Mouse (Mus musculus) Muller cell, postnatal 12 days (primary cell): ENCODE measurements around the gene Gm20403.
"Not testable (repeated sequence)": the region's sequence is repeated elsewhere in the genome, so short reads cannot be mapped to it uniquely, and the experiment has no call there.

Experiments used
- DNase-seq: peaks from one replicate; pipeline ENCODE4 v3.0.0-alpha.2; 2015; ENCODE audit errors: inconsistent ontology term

The Gm20403 gene

GRCm38 (mm10) chr12:54993246-54994067, 7.1 kb upstream of the Gm20403 start:
- no peak for DNase-seq

GRCm38 (mm10) chr12:54992814-54993213, 6.5 kb upstream of the Gm20403 start:
- no peak for DNase-seq

GRCm38 (mm10) chr12:54988323-54988850, 2.1 kb upstream of the Gm20403 start:
- DNase-seq, result no peak

- DNase-seq, result no peak
Observed at GRCm38 (mm10) chr12:54987156-54987555, 827 bp upstream of the Gm20403 start.

- peak; percentile 76 for DNase-seq
Observed at GRCm38 (mm10) chr12:54985257-54986051, 875 bp downstream of the Gm20403 start.

GRCm38 (mm10) chr12:54984701-54985256, 1.6 kb downstream of the Gm20403 start:
- DNase-seq, result peak; percentile 80

- no peak for DNase-seq
Observed at GRCm38 (mm10) chr12:54982935-54983715, 3.2 kb downstream of the Gm20403 start.

GRCm38 (mm10) chr12:54981962-54982361, 4.4 kb downstream of the Gm20403 start:
- no peak for DNase-seq

GRCm38 (mm10) chr12:54980939-54981338, 5.4 kb downstream of the Gm20403 start:
- DNase-seq, result no peak

GRCm38 (mm10) chr12:54980532-54980931, 5.8 kb downstream of the Gm20403 start:
- DNase-seq, result no peak

GRCm38 (mm10) chr12:54969033-54969432, 17.3 kb downstream of the Gm20403 start:
- no peak for DNase-seq

- DNase-seq, result no peak
Observed at GRCm38 (mm10) chr12:54965532-54966160, 20.7 kb downstream of the Gm20403 start.

- DNase-seq, result no peak
Observed at GRCm38 (mm10) chr12:54959569-54959968, 26.8 kb downstream of the Gm20403 start.

- DNase-seq, result no peak
Observed at GRCm38 (mm10) chr12:54956974-54957373, 29.4 kb downstream of the Gm20403 start.

- DNase-seq, result no peak
Observed at GRCm38 (mm10) chr12:54956457-54956856, 29.9 kb downstream of the Gm20403 start.

GRCm38 (mm10) chr12:54946116-54946515, 40.2 kb downstream of the Gm20403 start:
- peak; percentile 14 for DNase-seq

GRCm38 (mm10) chr12:54942586-54943157, 43.7 kb downstream of the Gm20403 start:
- not testable (repeated sequence) for DNase-seq

GRCm38 (mm10) chr12:54937581-54938343, 48.6 kb downstream of the Gm20403 start:
- not testable (repeated sequence) for DNase-seq
